Mouse (Mus musculus) MEL (cell line): Measurements from ENCODE around the gene Wdr18. TPM values are rescaled to one million over a fixed set of nuclear protein-coding genes. Genes with fewer than 3 reads are reported as not detected.

Source experiments
- DNase-seq: peaks from one replicate; pipeline ENCODE4 v3.0.0; 2011; ENCODE audit warnings: low read depth, low spot score
- H3K27ac ChIP-seq: 2 replicates; pipeline ENCODE4 v1.5.1; 2012; ENCODE audit warnings: low read depth, mild to moderate bottlenecking, control low read depth, low read length, moderate library complexity; ENCODE audit not compliant: control insufficient read depth
- H3K27me3 ChIP-seq, 2 experiments: fragments of 150-350 bp in 1 of 2; sonication (generic) in 1 of 2; 2 replicates each; pipeline ENCODE4 v1.6.1; 2012; ENCODE audit warnings: low read length in 2 of 2, mild to moderate bottlenecking in 2 of 2, improper control_type of control experiment in 1 of 2, moderate library complexity in 1 of 2; ENCODE audit not compliant: insufficient read depth in 2 of 2, control insufficient read depth in 1 of 2
- H3K36me3 ChIP-seq, 2 experiments: 2 replicates each; pipeline ENCODE4 v1.6.1; 2012 to 2014; ENCODE audit warnings: low read length in 2 of 2, improper control_type of control experiment in 1 of 2, inconsistent platforms in 1 of 2, mild to moderate bottlenecking in 1 of 2; ENCODE audit not compliant: insufficient read depth in 2 of 2, control insufficient read depth in 1 of 2
- H3K4me1 ChIP-seq, 2 experiments: fragments of 150-350 bp in 1 of 2; sonication (generic) in 1 of 2; 2 replicates each; pipeline ENCODE4 v1.6.1; 2012; ENCODE audit warnings: low read length in 2 of 2, improper control_type of control experiment in 1 of 2, mild to moderate bottlenecking in 1 of 2; ENCODE audit not compliant: insufficient read depth in 2 of 2, control insufficient read depth in 1 of 2
- H3K4me3 ChIP-seq, 2 experiments: fragments of 150-350 bp in 1 of 2; sonication (generic) in 1 of 2; 2 replicates each; pipeline ENCODE4 v1.5.1; 2012; ENCODE audit warnings: low read depth in 2 of 2, low read length in 2 of 2, mild to moderate bottlenecking in 2 of 2, moderate library complexity in 2 of 2, control low read depth in 1 of 2, improper control_type of control experiment in 1 of 2; ENCODE audit not compliant: control insufficient read depth in 1 of 2, insufficient read depth in 1 of 2
- H3K79me2 ChIP-seq: 2 replicates; pipeline ENCODE4 v1.6.1; 2012; ENCODE audit warnings: mild to moderate bottlenecking, low read length, moderate library complexity; ENCODE audit not compliant: control insufficient read depth, poor library complexity, insufficient read depth
- H3K9ac ChIP-seq: 2 replicates; pipeline ENCODE4 v1.6.1; 2012; ENCODE audit warnings: low read depth, mild to moderate bottlenecking, control low read depth, low read length, moderate library complexity; ENCODE audit not compliant: control insufficient read depth, poor library complexity, severe bottlenecking
- H3K9me3 ChIP-seq: fragments of 150-350 bp; sonication (generic); replicated peaks from 2 replicates; pipeline ENCODE4 v1.6.1; 2012; ENCODE audit warnings: mild to moderate bottlenecking, low read length, improper control_type of control experiment, moderate library complexity; ENCODE audit not compliant: insufficient read depth
- CHD1 ChIP-seq: IDR thresholded peaks from 2 replicates; pipeline ENCODE4 v1.6.1; 2012; ENCODE audit warnings: low read depth, mild to moderate bottlenecking, inconsistent platforms, low read length, improper control_type of control experiment
- CTCF ChIP-seq, 3 experiments: IDR thresholded peaks in 2 of 3; conservative IDR thresholded peaks in 1 of 3; 2 replicates each; pipeline ENCODE4 v1.5.1; 2011 to 2012; ENCODE audit warnings: low read length in 3 of 3, low read depth in 2 of 3, mild to moderate bottlenecking in 2 of 3, improper control_type of control experiment in 1 of 3, inconsistent platforms in 1 of 3, mixed read lengths in 1 of 3, moderate library complexity in 1 of 3; ENCODE audit not compliant: control insufficient read depth in 1 of 3, insufficient read depth in 1 of 3, poor library complexity in 1 of 3, severe bottlenecking in 1 of 3
- ELF1 ChIP-seq: IDR thresholded peaks from 2 replicates; pipeline ENCODE4 v1.6.1; 2014; ENCODE audit warnings: low read depth, mild to moderate bottlenecking, inconsistent platforms, low read length, improper control_type of control experiment, moderate library complexity
- ETS1 ChIP-seq: IDR thresholded peaks from 2 replicates; pipeline ENCODE4 v1.6.1; 2012; ENCODE audit warnings: low read depth, mild to moderate bottlenecking, inconsistent platforms, low read length, improper control_type of control experiment, moderate library complexity
- GATA1 ChIP-seq: IDR thresholded peaks from 2 replicates; pipeline ENCODE4 v1.6.1; 2011; ENCODE audit warnings: low read depth, low read length, improper control_type of control experiment
- HCFC1 ChIP-seq: IDR thresholded peaks from 2 replicates; pipeline ENCODE4 v1.6.1; 2012; ENCODE audit warnings: low read depth, mild to moderate bottlenecking, inconsistent platforms, low read length, improper control_type of control experiment, moderate library complexity
- JUND ChIP-seq: IDR thresholded peaks from 2 replicates; pipeline ENCODE4 v1.6.1; 2011; ENCODE audit warnings: low read depth, mild to moderate bottlenecking, improper control_type of control experiment, low read length
- KAT2A ChIP-seq: conservative IDR thresholded peaks from 2 replicates; pipeline ENCODE4 v1.6.1; 2012; ENCODE audit warnings: low read depth, low read length, improper control_type of control experiment, inconsistent platforms
- MAFK ChIP-seq: IDR thresholded peaks from 2 replicates; pipeline ENCODE4 v1.6.1; 2011; ENCODE audit warnings: low read depth, mild to moderate bottlenecking, low read length, improper control_type of control experiment, borderline replicate concordance
- MAX ChIP-seq: IDR thresholded peaks from 2 replicates; pipeline ENCODE4 v1.6.1; 2011; ENCODE audit warnings: low read length, improper control_type of control experiment
- MAZ ChIP-seq: IDR thresholded peaks from 2 replicates; pipeline ENCODE4 v1.6.1; 2012; ENCODE audit warnings: low read depth, mild to moderate bottlenecking, inconsistent platforms, low read length, improper control_type of control experiment
- MEF2A ChIP-seq: IDR thresholded peaks from 2 replicates; pipeline ENCODE4 v1.6.1; 2014; ENCODE audit warnings: low read depth, mild to moderate bottlenecking, inconsistent platforms, low read length, improper control_type of control experiment; ENCODE audit not compliant: poor library complexity, insufficient replicate concordance, severe bottlenecking; ENCODE audit errors: extremely low read depth
- MXI1 ChIP-seq: IDR thresholded peaks from 2 replicates; pipeline ENCODE4 v1.6.1; 2011; ENCODE audit warnings: mild to moderate bottlenecking, low read depth, low read length, improper control_type of control experiment
- MYB ChIP-seq: IDR thresholded peaks from 2 replicates; pipeline ENCODE4 v1.6.1; 2011; ENCODE audit warnings: mild to moderate bottlenecking, low read depth, low read length, improper control_type of control experiment
- MYC ChIP-seq: IDR thresholded peaks from 2 replicates; pipeline ENCODE4 v1.6.1; 2011; ENCODE audit warnings: low read depth, mild to moderate bottlenecking, low read length, improper control_type of control experiment, moderate library complexity
- NELFE ChIP-seq: IDR thresholded peaks from 2 replicates; pipeline ENCODE4 v1.6.1; 2011; ENCODE audit warnings: low read depth, low read length, improper control_type of control experiment
- NRF1 ChIP-seq: IDR thresholded peaks from 2 replicates; pipeline ENCODE4 v1.6.1; 2014; ENCODE audit warnings: low read depth, mild to moderate bottlenecking, inconsistent platforms, low read length, improper control_type of control experiment, moderate library complexity; ENCODE audit not compliant: poor library complexity, insufficient read depth, severe bottlenecking
- POLR2A ChIP-seq, 2 experiments: IDR thresholded peaks; 2 replicates each; pipeline ENCODE4 v1.6.1; 2011 to 2012; ENCODE audit warnings: low read length in 2 of 2, mild to moderate bottlenecking in 2 of 2, control low read depth in 1 of 2, improper control_type of control experiment in 1 of 2, low read depth in 1 of 2, moderate library complexity in 1 of 2; ENCODE audit not compliant: control insufficient read depth in 1 of 2, insufficient read depth in 1 of 2, poor library complexity in 1 of 2
- POLR2AphosphoS2 ChIP-seq: IDR thresholded peaks from 2 replicates; pipeline ENCODE4 v1.6.1; 2011; ENCODE audit warnings: low read length, improper control_type of control experiment
- RAD21 ChIP-seq: IDR thresholded peaks from 2 replicates; pipeline ENCODE4 v1.6.1; 2011; ENCODE audit warnings: mild to moderate bottlenecking, low read depth, low read length, improper control_type of control experiment
- SIN3A ChIP-seq: IDR thresholded peaks from 2 replicates; pipeline ENCODE4 v1.6.1; 2012; ENCODE audit warnings: low read length, improper control_type of control experiment, inconsistent platforms
- SMC3 ChIP-seq: IDR thresholded peaks from 2 replicates; pipeline ENCODE4 v1.6.1; 2011; ENCODE audit warnings: low read depth, low read length, improper control_type of control experiment
- TAL1 ChIP-seq: IDR thresholded peaks from 2 replicates; pipeline ENCODE4 v1.6.1; 2012; ENCODE audit warnings: mild to moderate bottlenecking, inconsistent platforms, low read length, moderate library complexity, mixed read lengths
- TBP ChIP-seq: IDR thresholded peaks from 2 replicates; pipeline ENCODE4 v1.8.0; 2011; ENCODE audit warnings: low read depth, low read length, improper control_type of control experiment
- TCF12 ChIP-seq: IDR thresholded peaks from 2 replicates; pipeline ENCODE4 v1.6.1; 2014; ENCODE audit warnings: low read depth, mild to moderate bottlenecking, inconsistent platforms, low read length, improper control_type of control experiment, moderate library complexity
- USF1 ChIP-seq: IDR thresholded peaks from 2 replicates; pipeline ENCODE4 v1.6.1; 2014; ENCODE audit warnings: low read depth, mild to moderate bottlenecking, inconsistent platforms, low read length, improper control_type of control experiment, moderate library complexity
- USF2 ChIP-seq, 2 experiments: IDR thresholded peaks; 2 replicates each; pipeline ENCODE4 v1.6.1; 2011 to 2012; ENCODE audit warnings: improper control_type of control experiment in 2 of 2, low read length in 2 of 2, borderline replicate concordance in 1 of 2, inconsistent platforms in 1 of 2, low read depth in 1 of 2, mild to moderate bottlenecking in 1 of 2; ENCODE audit not compliant: insufficient read depth in 1 of 2
- ZC3H11A ChIP-seq: IDR thresholded peaks from 2 replicates; pipeline ENCODE4 v1.6.1; 2012; ENCODE audit warnings: low read depth, mild to moderate bottlenecking, inconsistent platforms, low read length, improper control_type of control experiment
- ZMIZ1 ChIP-seq: IDR thresholded peaks from 2 replicates; pipeline ENCODE4 v1.6.1; 2012; ENCODE audit warnings: low read depth, mild to moderate bottlenecking, inconsistent platforms, low read length, improper control_type of control experiment, moderate library complexity
- ZNF384 ChIP-seq: IDR thresholded peaks from 2 replicates; pipeline ENCODE4 v1.6.1; 2012; ENCODE audit warnings: low read depth, mild to moderate bottlenecking, inconsistent platforms, low read length, improper control_type of control experiment
- polyA plus RNA-seq, 2 experiments: library from polyadenylated mRNA; stranded (reverse) in 1 of 2; unstranded in 1 of 2; fragments of >175 nt in 1 of 2; fragments of >200 nt in 1 of 2; gene quantifications; 2 replicates each; pipeline versions ENCODE4 v1.2.1 to v1.2.4; 2012; ENCODE audit warnings: low replicate concordance in 2 of 2, low read depth in 1 of 2; ENCODE audit not compliant: insufficient read length in 2 of 2, insufficient read depth in 1 of 2, missing spikeins in 1 of 2
- total RNA-seq: library from RNA; depleted of rRNA; stranded (reverse); fragments of 300-350 nt; gene quantifications from 2 replicates; pipeline ENCODE4 v1.2.3, GENCODE M21; 2012; rRNA removed

Gene Wdr18
- total RNA-seq (94.5 and 107 TPM in 2 replicates), polyA plus RNA-seq (10 to 100 TPM in 1 of 2 experiments, not detected in 1; 89.5 TPM)

DNA sequence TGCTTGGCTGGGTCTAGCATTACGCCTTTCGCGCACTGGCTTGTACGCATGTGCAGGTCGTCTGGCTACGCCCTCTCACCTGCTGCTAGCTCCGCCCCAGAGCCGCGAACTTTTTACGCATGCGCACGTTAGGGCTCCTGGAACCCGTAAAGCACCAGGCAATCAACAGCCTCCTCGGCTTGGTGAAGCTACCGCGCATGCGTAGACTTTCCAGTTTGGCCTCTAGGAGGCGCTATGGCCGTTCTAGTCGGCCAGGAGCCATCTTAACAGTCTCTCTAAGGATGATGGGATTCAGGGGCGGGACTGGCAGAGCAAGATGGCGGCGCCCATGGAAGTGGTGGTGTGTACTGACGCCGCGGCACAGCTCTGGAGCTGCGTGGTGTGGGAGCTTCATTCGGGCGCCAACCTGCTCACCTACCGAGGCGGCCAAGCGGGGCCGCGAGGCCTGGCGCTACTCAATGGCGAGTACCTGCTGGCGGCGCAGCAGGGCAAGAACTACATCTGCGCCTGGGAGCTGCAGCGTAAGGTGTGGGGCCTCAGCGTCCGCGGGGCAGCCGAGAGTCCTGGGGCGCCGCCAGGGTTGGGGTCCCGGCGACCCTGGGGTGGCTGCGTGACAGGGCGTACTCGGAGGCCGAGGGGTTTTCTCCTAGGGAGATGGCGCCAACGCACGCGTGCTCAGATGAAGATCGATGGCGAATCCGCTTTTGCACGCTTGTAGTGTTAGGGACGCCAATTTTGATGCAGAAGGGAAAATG lies at the start of gene Wdr18:
Gene Wdr18 (plus strand): TSS at position 306 of the 755 bp plus-strand sequence.
- Histone ChIP-seq H3K36me3 (peaks cover 2 to 8% of the 10 kb centered on the region in 2 experiments; a peak in 2 of 4 replicates), H3K4me3 (peak within 1 kb of the TSS; percentile 70 to 83), H3K4me1 (peaks cover 0 to 12% of the 10 kb centered on the region in 2 experiments; a peak in 3 of 4 replicates), H3K79me2 (peaks cover 11% of the 10 kb centered on the region), H3K27ac (peak within 1 kb of the TSS; percentile 37), H3K9me3 (no peaks in the 10 kb centered on the region), H3K27me3 (no peaks in the 10 kb centered on the region), H3K9ac (peak within 1 kb of the TSS; percentile 85)
- 0 out of 2 replicates have a peak, but pooled peaks have one; percentile 51 for TF ChIP-seq MAZ
- peak; percentile 92 for TF ChIP-seq NRF1
- TF ChIP-seq MAX = peak; percentile 83
- TF ChIP-seq ZNF384 = no peak
- no peak; the same call in 1 of the 2 replicates for TF ChIP-seq ETS1
- peak; percentile 72 for TF ChIP-seq SMC3
- no peak for TF ChIP-seq JUND
- peak; percentile 62 for TF ChIP-seq ZC3H11A
- TF ChIP-seq MYB = no peak
- no peak for TF ChIP-seq GATA1
- peak; percentile 88 for TF ChIP-seq TBP
- peak; percentile 99 for TF ChIP-seq MXI1
- TF ChIP-seq MYC = peak; percentile 73; the same call in 1 of the 2 replicates
- TF ChIP-seq TAL1 = no peak
- peak; percentile 64; the same call in 1 of the 2 replicates for TF ChIP-seq TCF12
- TF ChIP-seq RAD21 = peak; percentile 83
- TF ChIP-seq NELFE = peak; percentile 77
- no peak for TF ChIP-seq USF2 (IDR thresholded peaks at IDR 0.05; ENCODE audit: borderline replicate concordance in 1 of 2, insufficient read depth in 1 of 2, low read depth in 1 of 2, low read length in 2 of 2)
- no peak for TF ChIP-seq CHD1
- peak; percentile 57 to 87 for TF ChIP-seq POLR2A (IDR thresholded peaks at IDR 0.05; ENCODE audit: control insufficient read depth in 1 of 2, insufficient read depth in 1 of 2, low read depth in 1 of 2, low read length in 2 of 2, poor library complexity in 1 of 2)
- peak; percentile 30; the same call in 1 of the 2 replicates for TF ChIP-seq ELF1
- TF ChIP-seq HCFC1 = peak; percentile 95
- no peak for TF ChIP-seq MAFK
- 0 out of 2 replicates have a peak, but pooled peaks have one; percentile 5 for TF ChIP-seq USF1
- 0 out of 2 replicates have a peak, but pooled peaks have one; percentile 34 for TF ChIP-seq ZMIZ1
- peak; percentile 85 to 99 (median 94) for TF ChIP-seq CTCF (IDR thresholded peaks at IDR 0.05 in 2 of 3, conservative IDR thresholded peaks at IDR 0.05 in 1 of 3; ENCODE audit: control insufficient read depth in 1 of 3, insufficient read depth in 1 of 3, low read depth in 2 of 3, low read length in 3 of 3, poor library complexity in 1 of 3, severe bottlenecking in 1 of 3)
- TF ChIP-seq KAT2A = peak; percentile 68; the same call in 1 of the 2 replicates
- peak; percentile 99 for TF ChIP-seq SIN3A
- TF ChIP-seq POLR2AphosphoS2 = 0 out of 2 replicates have a peak, but pooled peaks have one; percentile 43
- no peak for TF ChIP-seq MEF2A
- peak; percentile 99 for DNase-seq
